Mouse (Mus musculus) spleen, postnatal 36 days (tissue): ENCODE measurements at regions not wholly inside any gene's neighbourhood (a gene's known extent, or its start where the extent isn't known, plus 50 kb on each side); places are given as distances from the start of the nearest gene placed in this dataset.

ENCODE experiments used
- DNase-seq, 2 experiments: peaks; one replicate each; pipeline ENCODE4 v3.0.0; 2022; ENCODE audit warnings: low spot score in 2 of 2, mixed read lengths in 1 of 2

DNA sequence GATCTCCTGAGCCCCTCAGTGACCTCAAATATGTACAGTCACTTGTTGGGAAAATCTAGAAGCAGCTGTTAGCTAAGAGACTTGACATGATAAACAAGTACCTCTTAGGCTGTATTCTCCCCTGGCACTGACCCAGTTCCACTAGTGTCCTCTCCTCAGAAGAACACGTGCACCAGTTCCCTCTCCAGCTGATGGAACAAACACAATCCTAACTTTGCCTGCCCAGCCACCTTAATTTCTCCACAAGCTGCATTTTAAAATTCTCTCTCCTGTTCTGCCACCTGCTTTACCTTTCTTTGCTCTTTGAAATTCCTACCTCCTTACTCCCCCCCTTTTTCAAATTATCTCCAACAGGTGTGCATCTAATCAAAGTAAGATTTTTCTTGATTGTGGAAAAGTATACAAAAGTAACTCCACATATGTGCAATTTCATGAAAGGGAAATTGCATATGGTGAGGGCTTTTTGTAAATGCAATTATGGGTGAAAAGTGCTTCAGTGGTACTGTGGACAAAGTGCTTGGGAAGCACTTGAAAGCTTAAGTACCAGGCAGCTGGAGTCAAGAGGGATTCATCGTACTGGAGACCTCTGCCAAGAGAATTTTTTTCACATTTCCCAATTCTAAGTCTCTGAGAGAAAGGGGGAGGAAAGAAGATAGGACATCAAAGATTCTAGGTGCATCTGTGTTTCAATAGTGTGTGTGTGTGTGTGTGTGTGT, 590.7 kb upstream of the Acvr2a start:
- DNase-seq: no peak

DNA sequence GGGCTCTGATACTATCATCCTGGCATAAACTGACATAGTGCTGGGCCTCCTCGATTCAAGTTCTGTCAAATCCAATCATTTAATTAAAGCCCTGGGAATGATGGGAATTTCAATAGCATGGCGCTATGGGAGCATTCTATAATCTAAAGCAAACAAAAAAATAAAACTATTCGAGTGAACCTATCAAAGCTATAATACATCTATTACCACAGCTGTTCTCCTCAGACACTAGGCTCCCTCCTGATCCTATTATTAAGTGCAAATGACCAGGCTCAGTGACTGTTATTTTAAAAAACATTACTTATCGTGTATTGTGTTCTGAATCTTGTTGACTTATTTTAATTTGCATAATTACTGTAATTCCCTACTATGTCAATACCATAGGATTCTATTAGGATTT, 563.7 kb upstream of the Acvr2a start:
- DNase-seq: no peak

DNA sequence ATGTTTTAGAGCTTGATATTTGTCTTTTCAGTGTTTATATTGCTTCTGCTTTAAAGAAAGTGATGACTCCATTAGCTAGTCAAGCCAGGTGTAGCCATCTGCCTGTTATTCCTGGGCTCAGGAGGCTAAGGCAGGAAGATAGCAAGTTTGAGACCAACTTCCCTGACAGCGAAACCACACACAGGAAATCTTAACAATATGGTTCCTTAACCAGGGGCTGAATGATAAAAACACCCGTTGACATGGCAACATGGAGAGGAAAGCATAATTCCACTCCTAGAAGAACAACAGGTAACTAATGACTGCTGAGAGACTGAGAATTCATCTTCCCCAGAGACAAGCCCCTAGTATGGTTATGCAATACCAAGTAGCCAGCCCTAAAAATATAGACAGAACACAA, 553.6 kb upstream of the Acvr2a start:
- DNase-seq: no peak
